Mouse (Mus musculus): ENCODE data around the gene Dcn.

The Dcn gene

DNA sequence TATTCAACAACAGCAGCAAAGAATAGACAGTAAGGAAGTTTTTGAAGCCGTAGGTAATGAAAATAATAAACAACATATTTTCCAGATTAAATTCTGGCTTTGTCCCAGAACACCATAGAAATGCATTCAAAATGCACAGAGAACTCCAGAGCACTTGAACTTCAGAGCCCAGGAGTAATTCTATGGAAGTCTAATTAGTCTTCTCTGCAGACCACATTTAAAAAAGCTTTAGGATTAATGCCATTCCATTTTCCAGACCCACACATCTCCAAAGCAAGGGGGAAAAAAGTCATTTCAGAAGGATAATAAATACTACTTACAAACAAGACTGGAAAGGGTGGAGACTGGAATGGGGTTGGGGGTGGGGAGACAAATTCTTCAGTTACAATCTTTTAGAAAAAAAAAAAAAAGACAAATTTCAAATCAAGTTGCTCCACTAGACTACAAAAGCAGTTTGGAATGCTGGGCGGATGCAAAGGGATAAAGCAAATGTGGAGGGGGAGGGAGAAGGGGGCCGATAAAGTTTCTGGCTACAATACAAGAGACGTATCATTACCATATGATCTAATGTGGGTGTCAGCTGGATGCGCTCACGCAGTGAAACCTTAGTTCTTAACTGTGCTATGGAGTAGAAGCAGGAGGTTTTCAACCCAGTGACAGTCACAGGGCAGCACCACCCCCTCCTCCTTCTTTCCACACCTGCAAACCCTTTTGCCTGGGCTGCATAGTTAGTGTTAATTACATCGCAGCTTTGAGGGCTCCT lies at the start of gene Dcn:
Gene Dcn (plus strand): TSS at position 606 of the 763 bp plus-strand sequence.
- no peak for DNase-seq (ENCODE audit: extremely low read depth, insufficient read length, low spot score)

DNA sequence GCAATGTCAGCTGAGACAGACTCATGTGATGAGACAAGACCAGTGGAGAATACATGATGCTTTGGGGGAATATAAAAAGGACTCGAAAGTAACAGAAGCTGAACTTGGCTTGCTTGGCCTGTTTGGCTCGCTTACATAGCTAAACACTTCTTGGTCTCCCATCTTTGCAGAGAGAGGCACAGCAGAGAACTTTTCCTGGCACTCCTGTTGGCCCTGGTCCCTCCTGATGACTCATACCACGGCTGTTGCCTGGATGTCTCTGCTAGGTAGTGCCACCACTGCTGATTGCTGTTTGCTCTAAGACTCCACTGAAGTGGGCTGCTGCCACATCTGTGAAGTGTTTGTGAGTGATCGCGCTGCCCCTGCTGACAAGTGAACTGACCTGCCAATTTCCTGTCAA lies 42.7 kb upstream of the Dcn start:
- DNase-seq (ENCODE audit: extremely low read depth, insufficient read length, low spot score), result peak; percentile 16

DNA sequence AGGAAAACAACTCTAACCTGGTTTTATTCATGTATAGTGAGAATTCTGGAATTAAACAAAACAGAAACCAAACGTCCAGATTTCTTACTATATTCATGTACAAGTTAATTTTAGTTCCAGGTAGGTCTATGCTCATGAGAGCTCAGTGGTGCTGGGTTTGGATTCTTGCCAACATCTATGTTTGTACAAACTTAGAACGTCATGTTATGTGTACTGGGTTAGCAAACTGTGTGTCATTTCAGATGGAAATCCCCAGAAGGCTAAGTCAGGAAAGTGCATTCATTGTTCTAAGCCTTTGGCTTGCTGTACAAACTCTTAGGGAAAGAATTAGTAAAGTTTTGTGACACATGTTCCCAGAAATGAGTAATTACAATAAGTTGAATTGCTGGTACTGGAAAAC lies 37.1 kb upstream of the Dcn start:
- DNase-seq (ENCODE audit: extremely low read depth, insufficient read length, low spot score), result no peak

DNA sequence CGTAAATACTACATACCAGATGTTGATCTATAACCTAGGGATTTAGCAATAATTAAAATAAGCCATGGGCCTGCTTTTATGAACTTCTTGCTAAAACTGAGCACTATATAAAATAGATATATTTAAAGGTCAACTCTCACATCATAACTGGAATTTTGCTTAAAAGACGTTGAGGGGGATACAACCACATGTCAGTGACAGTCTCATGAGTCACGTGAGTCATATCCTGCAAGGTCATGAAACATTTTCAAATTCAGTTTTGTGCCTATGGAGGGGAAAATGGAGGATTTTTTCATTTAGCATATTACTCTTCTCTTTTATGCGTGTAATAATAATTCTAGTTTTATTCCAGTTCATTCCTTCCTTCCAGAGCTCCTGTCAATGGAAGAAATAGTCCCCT lies 32.9 kb upstream of the Dcn start:
- no peak for DNase-seq (ENCODE audit: extremely low read depth, insufficient read length, low spot score)

DNA sequence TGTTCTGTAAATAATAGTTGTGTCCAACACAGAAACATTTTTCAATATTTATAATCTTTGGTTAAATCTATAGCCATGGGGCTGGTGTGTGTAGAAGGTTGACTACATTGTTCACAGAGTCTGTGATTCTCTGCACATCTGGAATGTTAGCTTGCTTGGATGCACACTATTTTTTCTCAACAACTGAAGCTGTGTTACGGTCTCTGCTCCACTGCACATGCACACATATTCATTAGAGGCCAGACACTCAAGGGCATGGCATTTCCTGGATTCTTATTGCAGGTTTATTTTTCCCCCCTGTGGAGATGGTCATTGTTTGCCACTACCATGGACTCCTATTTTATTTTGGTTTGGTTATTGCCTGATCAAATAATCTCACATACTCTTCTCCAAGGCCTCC lies 26.5 kb upstream of the Dcn start:
- no peak for DNase-seq (ENCODE audit: extremely low read depth, insufficient read length, low spot score)

- no peak for DNase-seq (ENCODE audit: extremely low read depth, insufficient read length, low spot score)
Measured at GRCm38 (mm10) chr10:97453529-97453928, 25.9 kb upstream of the Dcn start.

DNA sequence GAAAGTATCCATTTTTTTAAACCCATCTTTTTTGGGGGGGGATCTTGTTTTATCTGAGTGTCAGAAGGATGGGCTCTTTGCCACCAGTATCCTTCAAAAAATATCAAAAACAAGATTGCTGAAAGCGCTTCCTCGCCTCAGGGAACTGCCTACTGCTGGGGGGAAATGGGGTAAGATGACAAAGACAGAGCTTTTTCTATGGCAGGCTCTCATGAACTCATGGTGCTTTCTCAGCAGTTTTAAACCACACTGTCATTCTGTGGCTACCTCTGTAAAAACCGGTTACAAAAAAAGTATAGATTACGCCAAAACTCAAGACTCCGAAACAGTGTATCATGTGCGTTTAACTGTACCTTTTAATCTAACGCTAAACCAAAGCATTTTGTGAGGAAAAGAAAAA lies 22.4 kb upstream of the Dcn start:
- DNase-seq (ENCODE audit: extremely low read depth, insufficient read length, low spot score), result no peak

GRCm38 (mm10) chr10:97466818-97467217 lies 12.6 kb upstream of the Dcn start:
- no peak for DNase-seq (ENCODE audit: extremely low read depth, insufficient read length, low spot score)

DNA sequence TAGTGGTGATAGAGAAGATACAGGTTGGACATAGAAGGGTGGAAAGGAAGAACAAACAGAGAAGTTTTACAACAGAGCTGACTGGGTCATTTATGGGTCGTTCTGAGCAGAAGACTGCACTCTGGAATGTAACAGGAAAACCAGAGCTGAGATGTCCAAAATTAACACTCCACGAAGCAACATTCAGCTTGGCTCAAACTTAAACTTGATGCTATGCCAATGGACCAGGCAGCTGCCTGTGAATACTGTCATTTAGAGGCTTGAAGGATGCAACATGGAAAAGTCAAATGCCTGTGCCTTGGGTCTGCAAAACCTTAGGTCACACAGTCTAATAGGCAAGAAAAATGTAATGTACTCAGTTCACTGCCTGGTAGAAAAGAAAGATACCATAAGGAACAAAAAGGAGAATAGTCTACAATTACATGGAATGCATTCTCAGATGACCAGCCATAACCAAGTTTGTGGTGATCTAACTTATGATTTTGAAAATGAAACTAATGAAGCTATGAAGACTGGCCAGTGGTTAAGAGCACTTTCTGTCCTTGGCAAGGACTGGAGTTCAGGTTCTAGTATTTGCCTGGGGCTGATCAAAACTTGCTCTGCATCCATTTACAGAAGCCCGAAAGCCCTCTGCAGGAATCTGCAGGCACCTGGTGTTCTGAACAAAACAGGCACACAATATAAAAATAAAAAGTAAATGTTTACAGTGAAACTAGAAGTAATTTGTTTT lies 9.8 kb upstream of the Dcn start:
- peak; percentile 3 for DNase-seq (ENCODE audit: extremely low read depth, insufficient read length, low spot score)

GRCm38 (mm10) chr10:97475460-97475859 lies 3.9 kb upstream of the Dcn start:
- DNase-seq (ENCODE audit: extremely low read depth, insufficient read length, low spot score), result no peak

DNA sequence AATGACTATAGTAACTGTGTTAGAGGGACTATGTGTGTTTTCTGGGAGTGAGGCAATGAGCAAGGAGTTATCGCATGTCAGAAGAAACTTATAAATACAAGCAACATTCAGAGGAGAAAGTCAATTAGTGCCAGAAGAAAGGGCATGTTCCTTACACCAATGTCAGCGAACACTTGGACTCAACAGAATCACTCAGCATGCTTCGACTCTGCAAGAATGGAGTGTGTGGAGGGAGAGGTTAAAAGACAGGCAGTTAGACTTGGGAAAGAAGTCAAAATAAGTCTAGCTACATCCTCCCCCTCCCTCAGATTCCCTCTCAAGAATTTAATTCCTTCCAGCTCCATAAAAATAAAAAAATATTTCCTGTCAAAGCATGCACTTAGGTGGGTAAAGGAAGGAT lies 1.1 kb upstream of the Dcn start:
- DNase-seq (ENCODE audit: extremely low read depth, insufficient read length, low spot score), result no peak

GRCm38 (mm10) chr10:97482150-97482549 lies 2.7 kb downstream of the Dcn start:
- DNase-seq (ENCODE audit: extremely low read depth, insufficient read length, low spot score), result no peak

DNA sequence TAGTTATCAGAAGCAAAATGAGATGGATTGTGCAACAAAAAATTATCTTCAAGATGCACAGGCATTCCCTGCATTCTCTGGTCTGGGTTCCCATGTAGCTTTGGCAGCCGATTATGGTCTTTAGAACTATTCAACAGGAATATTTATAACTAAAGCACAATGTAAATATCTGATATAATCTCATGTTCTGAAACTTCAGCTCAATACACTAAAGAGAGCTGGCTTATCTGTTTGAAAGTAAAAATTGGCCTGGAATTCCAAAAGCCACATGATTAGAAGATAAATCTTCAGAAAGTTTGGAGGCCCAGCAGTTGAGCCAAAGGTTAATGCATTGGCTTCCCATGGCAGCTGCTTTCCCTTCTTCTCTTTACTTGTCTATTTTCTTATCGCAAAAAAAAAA lies 4.6 kb downstream of the Dcn start:
- no peak for DNase-seq (ENCODE audit: extremely low read depth, insufficient read length, low spot score)

- no peak for DNase-seq (ENCODE audit: extremely low read depth, insufficient read length, low spot score)
Measured at GRCm38 (mm10) chr10:97485151-97485550, 5.7 kb downstream of the Dcn start.

DNA sequence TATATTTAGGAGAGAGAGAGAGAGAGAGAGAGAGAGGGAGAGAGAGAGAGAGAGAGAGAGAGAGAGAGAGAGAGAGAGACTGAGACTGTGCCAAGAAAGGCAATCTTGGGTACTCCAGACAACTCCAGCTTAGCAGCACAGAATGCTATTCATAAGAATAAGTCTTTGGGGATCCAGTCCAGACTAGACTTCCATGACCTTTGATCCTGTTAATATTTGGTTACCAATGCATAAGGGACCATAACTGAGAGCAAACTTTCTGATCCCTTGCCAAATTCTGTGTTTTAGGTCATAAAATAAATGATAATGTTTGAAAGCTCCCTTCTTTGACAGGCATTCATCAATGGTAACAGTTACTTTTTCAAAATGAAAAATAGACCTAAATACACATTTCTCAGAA lies 6.7 kb downstream of the Dcn start:
- DNase-seq (ENCODE audit: extremely low read depth, insufficient read length, low spot score), result no peak

DNA sequence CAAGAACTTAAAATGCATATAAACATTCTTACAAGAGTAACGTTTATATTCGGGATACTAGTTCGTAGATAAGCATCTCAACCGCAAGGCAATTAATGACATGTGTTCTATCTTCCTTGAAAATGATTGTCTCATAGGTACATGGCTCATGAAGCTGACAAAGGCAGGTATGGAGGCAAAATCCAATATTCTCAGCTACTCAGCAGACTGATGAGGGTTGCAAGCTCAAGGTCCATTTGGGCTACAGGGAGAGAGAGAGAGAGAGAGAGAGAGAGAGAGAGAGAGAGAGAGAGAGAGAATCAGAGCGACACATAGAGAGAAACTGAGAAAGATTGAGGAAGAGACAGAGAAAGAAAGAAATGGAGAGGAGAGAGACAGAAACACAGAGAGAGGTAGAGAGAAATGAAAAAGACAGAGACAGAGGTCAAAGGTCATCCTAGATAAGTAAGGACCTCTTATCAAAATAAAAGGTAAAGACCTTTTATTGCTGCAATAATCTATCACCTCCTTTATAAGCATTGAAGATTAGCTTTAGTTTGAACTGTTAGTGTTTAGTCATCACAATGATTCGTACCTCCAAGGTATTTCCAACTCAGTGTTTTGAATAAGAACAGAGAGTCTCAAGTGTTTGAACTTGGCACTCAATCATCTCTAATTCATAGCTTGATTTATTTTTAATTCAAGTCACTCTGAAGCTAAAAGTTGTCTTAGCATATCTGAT lies 8.0 kb downstream of the Dcn start:
- no peak for DNase-seq (ENCODE audit: extremely low read depth, insufficient read length, low spot score)

DNA sequence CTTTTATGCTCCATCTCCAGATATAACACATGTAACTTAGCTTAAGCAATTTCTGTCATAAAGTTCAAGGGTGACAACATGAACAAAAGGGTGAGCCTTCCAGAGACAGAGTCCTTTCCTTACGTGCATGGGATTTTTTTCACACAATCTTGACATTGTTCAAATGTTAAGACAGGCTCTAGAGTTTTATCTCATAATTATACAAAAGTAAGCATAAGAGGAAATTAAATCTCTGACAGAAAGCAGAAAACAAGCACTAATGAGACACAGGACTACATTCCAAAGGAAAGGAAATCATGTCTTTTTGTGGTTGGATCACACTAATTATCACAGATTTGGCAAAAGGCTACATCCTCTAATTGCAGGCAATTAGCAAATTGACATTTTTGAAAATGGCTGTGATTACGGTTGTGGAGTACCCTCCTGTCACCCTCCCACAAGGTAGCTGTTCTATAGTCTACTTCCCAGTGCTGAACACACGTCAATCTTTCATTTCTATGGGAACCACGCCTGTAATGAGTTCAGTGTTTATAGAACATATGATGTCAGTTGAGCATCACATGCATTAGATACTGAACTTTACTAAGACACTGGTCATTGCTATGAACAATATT lies 13.1 kb downstream of the Dcn start:
- no peak for DNase-seq (ENCODE audit: extremely low read depth, insufficient read length, low spot score)

DNA sequence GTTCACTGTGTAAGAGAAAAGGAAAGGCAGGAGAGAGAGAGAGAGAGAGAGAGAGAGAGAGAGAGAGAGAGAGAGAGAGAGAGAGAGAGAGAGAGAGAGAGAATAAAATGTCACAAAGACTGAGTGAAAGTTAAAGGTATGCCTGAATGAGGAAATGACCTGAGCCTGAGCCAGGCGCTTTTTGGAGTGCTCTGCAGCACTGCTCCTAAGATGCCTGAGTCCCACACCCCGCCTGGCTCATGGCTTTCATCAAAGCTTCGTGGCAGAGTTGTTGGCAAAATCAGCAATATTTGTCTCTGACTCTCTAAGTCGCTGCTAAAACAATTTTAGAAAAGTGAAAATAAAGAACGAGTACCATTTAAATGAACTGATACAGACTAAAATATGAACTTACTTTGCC lies 18.2 kb downstream of the Dcn start:
- no peak for DNase-seq (ENCODE audit: extremely low read depth, insufficient read length, low spot score)

DNA sequence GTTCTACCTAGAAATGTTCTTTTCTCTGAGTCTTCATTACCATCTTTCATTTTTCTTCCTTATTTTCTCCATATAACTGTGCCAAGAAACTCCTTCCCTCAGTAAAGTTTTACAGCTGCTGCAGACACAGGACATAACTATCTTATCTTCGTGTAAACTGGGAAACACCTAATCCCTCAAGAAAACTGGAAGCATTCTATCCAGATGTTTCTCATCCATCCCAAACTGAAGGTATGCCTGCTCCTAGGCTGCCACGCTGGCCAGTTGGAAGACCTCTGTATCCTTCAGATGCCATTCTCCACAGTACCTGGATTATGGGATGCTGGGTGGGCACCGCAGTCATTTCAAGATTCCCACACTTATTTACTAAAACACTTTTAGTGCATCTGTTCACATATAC lies 44.0 kb downstream of the Dcn start:
- DNase-seq (ENCODE audit: extremely low read depth, insufficient read length, low spot score), result no peak

DNA sequence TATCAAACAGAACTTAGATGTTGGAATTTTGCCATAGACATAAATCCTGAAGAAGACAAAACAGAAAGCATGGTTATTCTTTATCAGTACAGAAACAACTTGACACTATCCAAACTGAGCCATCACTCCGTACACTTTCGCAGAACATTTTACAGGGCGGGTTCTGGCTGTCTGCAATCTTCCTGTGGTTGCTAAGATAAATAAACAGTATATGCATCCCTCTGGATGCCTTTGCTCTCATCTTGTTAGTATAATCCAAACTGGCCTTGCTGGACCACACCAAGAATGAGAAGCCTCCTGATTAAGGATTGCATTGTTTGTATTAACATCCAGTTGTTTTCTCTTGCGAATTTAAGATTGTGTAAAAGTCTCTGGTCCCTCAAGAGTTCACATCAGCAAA lies 56.3 kb downstream of the Dcn start:
- no peak for DNase-seq (ENCODE audit: extremely low read depth, insufficient read length, low spot score)

DNA sequence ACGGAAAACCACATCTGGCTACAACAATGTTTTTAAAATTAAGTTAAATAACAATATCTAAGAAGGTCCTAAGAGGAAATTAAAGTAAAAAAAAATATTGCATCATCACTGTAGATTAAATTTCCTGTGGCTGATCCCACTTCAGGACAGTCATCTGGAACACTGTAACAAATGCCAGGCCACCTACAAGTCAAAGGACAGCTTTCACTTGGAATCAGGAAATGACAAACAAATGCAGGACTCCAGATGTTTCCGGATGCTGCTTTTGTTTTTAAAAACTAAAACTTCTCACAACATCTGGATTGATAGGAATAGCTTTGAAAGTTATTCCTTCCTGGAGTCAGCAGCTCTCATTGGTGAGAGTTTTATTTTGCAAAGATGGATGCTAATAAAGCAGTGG lies 57.5 kb downstream of the Dcn start:
- DNase-seq (ENCODE audit: extremely low read depth, insufficient read length, low spot score), result no peak

All from 3134 (cell line).